Comparison of ENCODE assay signal across 13 mouse cellular contexts in genomic region chr10:126002081-126002755, GRCm38 (mm10). TPM values are rescaled to one million over a fixed set of nuclear protein-coding genes. Genes with fewer than 3 reads are reported as not detected.
DNase-seq lines count a peak whose midpoint lies in the region; ATAC-seq and TF ChIP-seq lines count a peak whose summit lies in the region.
"Had no signal": no experiment of that assay in that cellular context is flagged by ENCODE, and none has a peak within 500 bp of the region (broad histone marks: within the 10 kb centered on the region; RNA-seq: fewer than 3 reads in every experiment).

No protein-coding gene starts in this region.

- no peak for DNase-seq in forebrain, postnatal 0 days
- peak; percentile 30 to 37 for DNase-seq in kidney, postnatal 4 days
- no peak for DNase-seq in kidney, adult 18-20 months
- DNase-seq in hindbrain, postnatal 0 days (ENCODE audit: low spot score), result no peak
- DNase-seq in cerebellum, adult 11-12 months, result no peak
- no peak for DNase-seq in left cerebral cortex, postnatal 36 days (ENCODE audit: low spot score in 2 of 2)
- DNase-seq: cerebellum, adult 9-10 months; gastrocnemius, postnatal 36 days had no signal

- 82% methylated on average over 14 of the region's 14 CpGs for WGBS in forebrain, postnatal 0 days
- 83% methylated on average over 14 of the region's 14 CpGs for WGBS in forebrain, embryonic 16.5 days
- 67% methylated on average over 14 of the region's 14 CpGs for WGBS in hindbrain, postnatal 0 days
- 57% methylated on average over 14 of the region's 14 CpGs for WGBS in neural tube, embryonic 15.5 days

- no peaks in the 10 kb centered on the region for H3K4me1 ChIP-seq in forebrain, postnatal 0 days (ENCODE audit: insufficient read depth)
- H3K4me1 ChIP-seq in forebrain, embryonic 16.5 days (replicated peaks; ENCODE audit: control insufficient read depth, insufficient read depth, low read length), result peaks cover 10% of the 10 kb centered on the region
- H3K4me1 ChIP-seq in hindbrain, postnatal 0 days (ENCODE audit: insufficient read depth, low read length), result peaks cover 3% of the 10 kb centered on the region; the same call in 1 of the 2 replicates
- H3K4me1 ChIP-seq in neural tube, embryonic 15.5 days, result peaks cover 25% of the 10 kb centered on the region

- H3K9me3 ChIP-seq in forebrain, postnatal 0 days (ENCODE audit: low read length), result no peaks in the 10 kb centered on the region
- H3K9me3 ChIP-seq in forebrain, embryonic 16.5 days (ENCODE audit: control insufficient read depth, low read length), result no peaks in the 10 kb centered on the region
- H3K9me3 ChIP-seq in hindbrain, postnatal 0 days (ENCODE audit: low read length), result no peaks in the 10 kb centered on the region
- no peaks in the 10 kb centered on the region for H3K9me3 ChIP-seq in neural tube, embryonic 15.5 days (replicated peaks)
- H3K9me3 ChIP-seq: forebrain, embryonic 15.5 days; midbrain, embryonic 12.5 days had no signal

- no peak overlapping the region for H3K9ac ChIP-seq in forebrain, postnatal 0 days
- H3K9ac ChIP-seq in forebrain, embryonic 16.5 days (replicated peaks; ENCODE audit: low read depth, low read length), result no peak overlapping the region
- H3K9ac ChIP-seq in hindbrain, postnatal 0 days (replicated peaks; ENCODE audit: low read length), result no peak overlapping the region
- H3K9ac ChIP-seq in neural tube, embryonic 15.5 days (replicated peaks), result no peak overlapping the region
- H3K9ac ChIP-seq: forebrain, embryonic 15.5 days; midbrain, embryonic 12.5 days had no signal

- H3K36me3 ChIP-seq in forebrain, postnatal 0 days (ENCODE audit: insufficient read depth), result no peaks in the 10 kb centered on the region
- no peaks in the 10 kb centered on the region for H3K36me3 ChIP-seq in forebrain, embryonic 16.5 days (ENCODE audit: control insufficient read depth, insufficient read depth)
- H3K36me3 ChIP-seq in hindbrain, postnatal 0 days (ENCODE audit: insufficient read depth, low read length), result peaks cover 6% of the 10 kb centered on the region; the same call in 1 of the 2 replicates
- peaks cover 6% of the 10 kb centered on the region; the same call in 1 of the 2 replicates for H3K36me3 ChIP-seq in neural tube, embryonic 15.5 days
- H3K36me3 ChIP-seq: forebrain, embryonic 15.5 days; G1E had no signal

- no peak for TF ChIP-seq CTCF in forebrain, postnatal 0 days (IDR thresholded peaks at IDR 0.05; ENCODE audit: low read depth)
- no peak for TF ChIP-seq CTCF in hindbrain, postnatal 0 days (IDR thresholded peaks at IDR 0.05; ENCODE audit: low read depth)

- no peak overlapping the region for H3K27ac ChIP-seq in forebrain, postnatal 0 days (ENCODE audit: low read depth, low read length)
- H3K27ac ChIP-seq in forebrain, embryonic 16.5 days (ENCODE audit: low read length), result no peak overlapping the region
- 0 out of 2 replicates have a peak overlapping the region, but pooled peaks have one; percentile 8 for H3K27ac ChIP-seq in hindbrain, postnatal 0 days
- no peak overlapping the region for H3K27ac ChIP-seq in neural tube, embryonic 15.5 days (replicated peaks)
- H3K27ac ChIP-seq: midbrain, embryonic 12.5 days had no signal

- no peak for ATAC-seq in forebrain, postnatal 0 days
- no peak for ATAC-seq in forebrain, embryonic 16.5 days
- no peak for ATAC-seq in hindbrain, postnatal 0 days
- ATAC-seq in neural tube, embryonic 15.5 days (ENCODE audit: low FRiP score), result no peak

- H3K4me3 ChIP-seq in forebrain, postnatal 0 days (ENCODE audit: low read depth, low read length), result no peak overlapping the region
- H3K4me3 ChIP-seq in forebrain, embryonic 16.5 days (replicated peaks; ENCODE audit: low read length), result no peak overlapping the region
- no peak overlapping the region for H3K4me3 ChIP-seq in hindbrain, postnatal 0 days (ENCODE audit: low read length)
- no peak overlapping the region for H3K4me3 ChIP-seq in neural tube, embryonic 15.5 days (replicated peaks)
- H3K4me3 ChIP-seq: forebrain, embryonic 15.5 days; midbrain, embryonic 12.5 days had no signal

- peak overlapping the region; percentile 26; the same call in 1 of the 2 replicates for H3K4me2 ChIP-seq in forebrain, postnatal 0 days (ENCODE audit: low read depth)
- no peak overlapping the region for H3K4me2 ChIP-seq in forebrain, embryonic 16.5 days (ENCODE audit: low read length)
- peak overlapping the region; percentile 33 for H3K4me2 ChIP-seq in hindbrain, postnatal 0 days (ENCODE audit: low read depth, low read length)
- H3K4me2 ChIP-seq in neural tube, embryonic 15.5 days, result peak overlapping the region; percentile 33
- H3K4me2 ChIP-seq: forebrain, embryonic 15.5 days; midbrain, embryonic 12.5 days had no signal

- H3K27me3 ChIP-seq in forebrain, postnatal 0 days (ENCODE audit: insufficient read depth, low read length), result no peaks in the 10 kb centered on the region
- H3K27me3 ChIP-seq in forebrain, embryonic 16.5 days (replicated peaks; ENCODE audit: control insufficient read depth, insufficient read depth, low read length), result peaks cover 8% of the 10 kb centered on the region
- H3K27me3 ChIP-seq in hindbrain, postnatal 0 days (ENCODE audit: insufficient read depth, low read length), result no peaks in the 10 kb centered on the region
- no peaks in the 10 kb centered on the region for H3K27me3 ChIP-seq in neural tube, embryonic 15.5 days (replicated peaks)
- H3K27me3 ChIP-seq: midbrain, embryonic 12.5 days had no signal

- intact Hi-C loops in left cerebral cortex, postnatal 36 days (cut with DNase I), result loop anchor here (5.0 kb wide), 1 partner anchor 105 kb away; no protein-coding TSS in a partner anchor

RNA-seq across cellular contexts. Expression of gene Lrig3, which starts 36.2 kb away (rescaled TPM):
- 2.8 and 5.2 TPM in 2 replicates for total RNA-seq in forebrain, postnatal 0 days (2014; rRNA removed)
- polyA plus RNA-seq in forebrain, postnatal 0 days (2015; fragmentation: Nextera tagmentation; extraction: Ambion mirVana), result 1.6 and 1.7 TPM in 2 replicates
- 2.1 and 2.6 TPM in 2 replicates for polyA plus RNA-seq in forebrain, embryonic 16.5 days (2015; fragmentation: Nextera tagmentation; extraction: Ambion mirVana)
- 12.7 and 16.3 TPM in 2 replicates for total RNA-seq in hindbrain, postnatal 0 days (2014; rRNA removed)
- polyA plus RNA-seq in hindbrain, postnatal 0 days (2015; fragmentation: Nextera tagmentation; extraction: Ambion mirVana), result 3.7 and 4.8 TPM in 2 replicates
- polyA plus RNA-seq in neural tube, embryonic 15.5 days (2015; fragmentation: Nextera tagmentation; extraction: Ambion mirVana), result 3.2 and 5.2 TPM in 2 replicates
- total RNA-seq in left cerebral cortex, postnatal 36 days (2021), result 1 to 10 TPM; 3.4 TPM
- polyA plus RNA-seq: G1E had no signal

Comparison
In these comparisons a context has a peak if more than half of its experiments do, and no peak if none do; other contexts are left out.
1. DNase-seq: peak in kidney, postnatal 4 days (2 of 2); none in forebrain, postnatal 0 days (single experiment), kidney, adult 18-20 months (single experiment), hindbrain, postnatal 0 days (single experiment), cerebellum, adult 11-12 months (single experiment) and left cerebral cortex, postnatal 36 days (0 of 2).